Mouse (Mus musculus) kidney, embryonic 14.5 days (tissue): Measurements from ENCODE around the gene Gm6657. TPM values are rescaled to one million over a fixed set of nuclear protein-coding genes. Genes with fewer than 3 reads are reported as not detected.

Source experiments
- ATAC-seq: fragments of 200-750 bp; cut with Nextera tagmentation; 2 replicates; pipeline ENCODE4 v1.8.0; 2017; ENCODE audit warnings: moderate number of reproducible peaks, mild to moderate bottlenecking, moderate TSS enrichment, moderate library complexity; ENCODE audit not compliant: low FRiP score, low TSS enrichment
- H3K27ac ChIP-seq: fragments of 300-500 bp; sonication (generic); 2 replicates; pipeline ENCODE4 v1.5.1; 2014; ENCODE audit warnings: low read depth, mild to moderate bottlenecking, low read length, moderate library complexity, mixed read lengths
- H3K27me3 ChIP-seq: fragments of 300-500 bp; sonication (generic); 2 replicates; pipeline ENCODE4 v1.6.1; 2014; ENCODE audit warnings: mild to moderate bottlenecking, low read length; ENCODE audit not compliant: control insufficient read depth, insufficient read depth
- H3K36me3 ChIP-seq: fragments of 300-500 bp; sonication (generic); 2 replicates; pipeline ENCODE4 v1.6.1; 2014; ENCODE audit warnings: low read length, mixed read lengths; ENCODE audit not compliant: control insufficient read depth, insufficient read depth
- H3K4me1 ChIP-seq: fragments of 300-500 bp; sonication (generic); 2 replicates; pipeline ENCODE4 v1.6.1; 2014; ENCODE audit warnings: low read length, mixed read lengths; ENCODE audit not compliant: control insufficient read depth, insufficient read depth
- H3K4me2 ChIP-seq: fragments of 300-500 bp; sonication (generic); replicated peaks from 2 replicates; pipeline ENCODE4 v1.6.1; 2014; ENCODE audit warnings: low read depth, mild to moderate bottlenecking, low read length
- H3K4me3 ChIP-seq: fragments of 300-500 bp; sonication (generic); 2 replicates; pipeline ENCODE4 v1.5.1; 2014; ENCODE audit warnings: mild to moderate bottlenecking, low read length
- H3K9ac ChIP-seq: fragments of 300-500 bp; sonication (generic); 2 replicates; pipeline ENCODE4 v1.6.1; 2014; ENCODE audit warnings: low read depth, mild to moderate bottlenecking, low read length, moderate library complexity
- H3K9me3 ChIP-seq: fragments of 300-500 bp; sonication (generic); 2 replicates; pipeline ENCODE4 v1.6.1; 2016; ENCODE audit warnings: low read length; ENCODE audit not compliant: control insufficient read depth
- WGBS: fragments of 180-500 bp; shearing (Covaris S2); extraction: QIAGEN DNeasy Blood & Tissue Kit; methylation state at CpG from one replicate; pipeline ENCODE4 v1.1.7; 2014; 5-methylcytosine and 5-hydroxymethylcytosine counted together
- polyA plus RNA-seq: library from polyadenylated mRNA; unstranded; fragments of >200 nt; fragmentation: Nextera tagmentation; extraction: Ambion mirVana; gene quantifications from 2 replicates; pipeline ENCODE4 v1.2.1, GENCODE M21; 2014

Gene Gm6657
- polyA plus RNA-seq, 1 experiment from 2014 or later, result not detected

DNA sequence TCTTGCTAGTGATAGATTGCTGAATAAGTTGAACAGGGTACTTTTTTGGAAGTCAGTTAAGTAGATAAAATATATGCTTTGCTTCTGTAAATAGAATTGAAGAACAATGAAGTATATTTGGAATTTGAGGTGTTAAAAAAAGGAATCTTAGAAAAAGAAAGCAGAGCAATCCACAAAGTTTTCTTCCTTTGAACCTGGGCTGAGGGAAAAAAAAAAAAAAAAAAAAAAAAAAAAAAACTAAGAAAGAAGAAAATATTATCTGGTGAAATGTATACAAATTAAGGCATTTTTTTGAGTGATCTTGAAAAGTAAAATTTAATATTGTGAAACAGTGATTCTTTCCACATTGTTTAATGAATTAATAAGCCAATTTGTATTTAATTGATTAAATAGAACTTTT, 38.5 kb downstream of the Gm6657 start:
- Histone ChIP-seq H3K4me2 (no peak overlapping the region), H3K9me3 (no peaks in the 10 kb centered on the region), H3K9ac (no peak overlapping the region), H3K4me1 (no peaks in the 10 kb centered on the region), H3K27ac (no peak overlapping the region), H3K27me3 (no peaks in the 10 kb centered on the region), H3K36me3 (no peaks in the 10 kb centered on the region), H3K4me3 (no peak overlapping the region)
- no peak for ATAC-seq

DNA sequence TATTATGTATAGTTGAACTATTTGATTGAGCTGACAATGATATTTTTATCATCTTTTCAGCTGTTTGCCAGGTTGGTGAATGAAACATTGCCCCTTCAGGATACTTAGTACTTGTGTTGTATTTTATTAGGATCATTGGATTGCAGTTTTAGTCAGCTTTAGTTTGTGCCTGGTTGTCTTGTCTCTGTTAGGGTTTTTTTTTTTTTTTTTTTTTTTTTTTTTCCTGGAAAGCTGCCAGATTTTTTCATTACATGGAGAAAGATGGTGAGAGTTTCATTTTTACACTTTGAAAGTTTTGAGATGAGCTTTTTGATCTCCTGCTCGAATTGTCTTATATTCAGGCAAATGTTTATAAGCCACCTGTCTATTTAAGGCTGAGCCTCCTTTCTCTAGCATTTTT, 54.3 kb downstream of the Gm6657 start:
- no peak overlapping the region for H3K27ac ChIP-seq
- no peaks in the 10 kb centered on the region for H3K27me3 ChIP-seq
- H3K4me1 ChIP-seq, result no peaks in the 10 kb centered on the region
- no peak overlapping the region for H3K4me3 ChIP-seq
- no peak overlapping the region for H3K9ac ChIP-seq
- H3K4me2 ChIP-seq, result no peak overlapping the region
- 74% methylated on average over 1 of the region's 1 CpGs for WGBS
- no peaks in the 10 kb centered on the region for H3K36me3 ChIP-seq
- H3K9me3 ChIP-seq, result no peaks in the 10 kb centered on the region
- ATAC-seq, result no peak

DNA sequence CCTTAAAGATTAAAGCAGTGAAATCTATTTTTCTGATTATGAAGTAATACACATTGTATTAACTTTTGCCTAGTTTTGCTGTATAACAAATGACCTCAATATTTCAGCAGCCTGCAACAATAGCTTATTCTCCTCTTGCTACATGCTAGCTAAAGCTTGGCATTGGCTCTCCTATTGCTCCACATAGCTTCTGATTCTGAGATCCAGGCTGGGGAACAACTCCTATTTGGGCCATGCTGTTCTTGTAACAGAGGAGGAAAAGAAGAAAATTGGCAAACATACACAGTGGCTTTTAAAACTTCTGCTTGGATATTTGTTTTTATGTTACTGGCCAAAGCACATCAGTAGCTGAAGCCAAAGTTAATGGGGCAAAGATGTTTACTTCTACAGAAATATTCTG, 55.1 kb downstream of the Gm6657 start:
- no peak overlapping the region for H3K4me3 ChIP-seq
- H3K27ac ChIP-seq, result no peak overlapping the region
- H3K4me1 ChIP-seq, result no peaks in the 10 kb centered on the region
- H3K4me2 ChIP-seq, result no peak overlapping the region
- no peak for ATAC-seq
- no peaks in the 10 kb centered on the region for H3K36me3 ChIP-seq
- no peaks in the 10 kb centered on the region for H3K27me3 ChIP-seq
- H3K9me3 ChIP-seq, result no peaks in the 10 kb centered on the region
- no peak overlapping the region for H3K9ac ChIP-seq

Other genes with a start within 250 kb of the Gm6657 start
- 14.9 and 17.8 TPM in 2 replicates for gene Gphn, start 32.1 kb downstream of the Gm6657 start, polyA plus RNA-seq